Mouse (Mus musculus) frontal cortex, postnatal 25 days (tissue): ENCODE measurements around the gene Ppp3ca.

ENCODE experiments used
- DNase-seq, 2 experiments: peaks; one replicate each; pipeline ENCODE4 v3.0.0; 2022; ENCODE audit warnings: low spot score in 2 of 2

Ppp3ca gene

GRCm38 (mm10) chr3:136722493-136722892, 52.6 kb downstream of the Ppp3ca start:
- no peak for DNase-seq

- no peak for DNase-seq
Measured at GRCm38 (mm10) chr3:136725311-136726156, 55.6 kb downstream of the Ppp3ca start.

- no peak for DNase-seq
Measured at GRCm38 (mm10) chr3:136727877-136728276, 58.0 kb downstream of the Ppp3ca start.

- DNase-seq = no peak
Measured at GRCm38 (mm10) chr3:136729978-136730377, 60.1 kb downstream of the Ppp3ca start.

GRCm38 (mm10) chr3:136731579-136731978, 61.7 kb downstream of the Ppp3ca start:
- DNase-seq = no peak

- DNase-seq = no peak
Measured at GRCm38 (mm10) chr3:136736021-136736420, 66.1 kb downstream of the Ppp3ca start.

- DNase-seq = no peak
Measured at GRCm38 (mm10) chr3:136736773-136737298, 66.9 kb downstream of the Ppp3ca start.

GRCm38 (mm10) chr3:136738474-136738873, 68.5 kb downstream of the Ppp3ca start:
- DNase-seq = no peak

GRCm38 (mm10) chr3:136738914-136739313, 69.0 kb downstream of the Ppp3ca start:
- no peak for DNase-seq

- DNase-seq = no peak
Measured at GRCm38 (mm10) chr3:136741659-136742058, 71.7 kb downstream of the Ppp3ca start.

GRCm38 (mm10) chr3:136742258-136743057, 72.5 kb downstream of the Ppp3ca start:
- DNase-seq = no peak

GRCm38 (mm10) chr3:136744295-136744897, 74.5 kb downstream of the Ppp3ca start:
- DNase-seq = no peak

- no peak for DNase-seq
Measured at GRCm38 (mm10) chr3:136745456-136745855, 75.5 kb downstream of the Ppp3ca start.

- no peak for DNase-seq
Measured at GRCm38 (mm10) chr3:136748761-136749476, 79.0 kb downstream of the Ppp3ca start.

- DNase-seq = no peak
Measured at GRCm38 (mm10) chr3:136749477-136749797, 79.5 kb downstream of the Ppp3ca start.

GRCm38 (mm10) chr3:136749951-136750350, 80.0 kb downstream of the Ppp3ca start:
- no peak for DNase-seq

- DNase-seq = no peak
Measured at GRCm38 (mm10) chr3:136752126-136752716, 82.3 kb downstream of the Ppp3ca start.

- no peak for DNase-seq
Measured at GRCm38 (mm10) chr3:136756137-136756536, 86.2 kb downstream of the Ppp3ca start.

- DNase-seq = no peak
Measured at GRCm38 (mm10) chr3:136759446-136759845, 89.5 kb downstream of the Ppp3ca start.

- no peak for DNase-seq
Measured at GRCm38 (mm10) chr3:136761292-136761978, 91.5 kb downstream of the Ppp3ca start.

- DNase-seq = no peak
Measured at GRCm38 (mm10) chr3:136761979-136762341, 92.0 kb downstream of the Ppp3ca start.
